Mouse (Mus musculus) macrophage (primary cell): Measurements from ENCODE around the gene Kif3b. TPM values are rescaled to one million over a fixed set of nuclear protein-coding genes. Genes with fewer than 3 reads are reported as not detected.

Experiments
- polyA plus RNA-seq: library from polyadenylated mRNA; stranded (reverse); fragments of 250-400 nt; gene quantifications from 3 replicates; pipeline ENCODE4 v1.2.4, GENCODE M21; 2018; ENCODE audit warnings: inconsistent platforms

Gene Kif3b
- polyA plus RNA-seq, 1 experiment from 2014 or later = 32.8 TPM

Other genes with a start within 250 kb of the Kif3b start
- gene Ccm2l, start 225.5 kb upstream of the Kif3b start, polyA plus RNA-seq = not detected in 3 replicates
- gene Hck, start 182.9 kb upstream of the Kif3b start, polyA plus RNA-seq = 79.1 to 116 TPM (median 113 TPM) in 3 replicates
- gene Tm9sf4, start 130.1 kb upstream of the Kif3b start, polyA plus RNA-seq = 93.5 to 244 TPM (median 125 TPM) in 3 replicates
- 3.4 to 5.4 TPM (median 4.4 TPM) in 3 replicates for gene Tspyl3, start 66.0 kb upstream of the Kif3b start, polyA plus RNA-seq
- gene Plagl2, start 50.0 kb upstream of the Kif3b start, polyA plus RNA-seq = 26.7 to 29.5 TPM (median 28.6 TPM) in 3 replicates
- 10.7 to 19.5 TPM (median 16.7 TPM) in 3 replicates for gene Pofut1, start 49.9 kb upstream of the Kif3b start, polyA plus RNA-seq
- gene Asxl1, start 54.4 kb downstream of the Kif3b start, polyA plus RNA-seq = 14.5 to 22.9 TPM (median 17.8 TPM) in 3 replicates
- gene 4930404H24Rik, start 201.4 kb downstream of the Kif3b start, polyA plus RNA-seq = not detected in 3 replicates
- gene Nol4l, start 238.6 kb downstream of the Kif3b start, polyA plus RNA-seq = 5.3 to 6.8 TPM (median 5.8 TPM) in 3 replicates